Mouse (Mus musculus) intestine, embryonic 14.5 days (tissue): Measurements from ENCODE around the gene Kmt2d. TPM values are rescaled to one million over a fixed set of nuclear protein-coding genes. Genes with fewer than 3 reads are reported as not detected.
A peak's percentile ranks its signal among the peaks of the same experiment; 100 is the strongest.

Source experiments
- ATAC-seq: fragments of 200-750 bp; cut with Nextera tagmentation; replicated peaks from 2 replicates; pipeline ENCODE4 v1.8.0; 2017; ENCODE audit warnings: low read depth, moderate number of reproducible peaks, moderate TSS enrichment, moderate library complexity; ENCODE audit not compliant: low FRiP score, low TSS enrichment
- DNase-seq: peaks from one replicate; pipeline ENCODE4 v3.0.0-alpha.2; 2018; ENCODE audit warnings: low spot score
- H3K27ac ChIP-seq: fragments of 300-500 bp; sonication (generic); 2 replicates; pipeline ENCODE4 v1.5.1; 2014; ENCODE audit warnings: low read depth, mild to moderate bottlenecking, control low read depth
- H3K27me3 ChIP-seq: fragments of 300-500 bp; sonication (generic); replicated peaks from 2 replicates; pipeline ENCODE4 v1.6.1; 2014; ENCODE audit warnings: low read length, control low read depth; ENCODE audit not compliant: control insufficient read depth, insufficient read depth
- H3K36me3 ChIP-seq: fragments of 300-500 bp; sonication (generic); 2 replicates; pipeline ENCODE4 v1.6.1; 2014; ENCODE audit warnings: low read length, control low read depth; ENCODE audit not compliant: control insufficient read depth, insufficient read depth
- H3K4me1 ChIP-seq: fragments of 300-500 bp; sonication (generic); replicated peaks from 2 replicates; pipeline ENCODE4 v1.6.1; 2014; ENCODE audit warnings: low read length, control low read depth, mixed read lengths; ENCODE audit not compliant: control insufficient read depth, insufficient read depth
- H3K4me2 ChIP-seq: fragments of 300-500 bp; sonication (generic); 2 replicates; pipeline ENCODE4 v1.6.1; 2014; ENCODE audit warnings: low read length
- H3K4me3 ChIP-seq: fragments of 300-500 bp; sonication (generic); 2 replicates; pipeline ENCODE4 v1.5.1; 2014; ENCODE audit warnings: low read depth, low read length, control low read depth, mixed read lengths
- H3K9ac ChIP-seq: fragments of 300-500 bp; sonication (generic); 2 replicates; pipeline ENCODE4 v1.6.1; 2014; ENCODE audit warnings: mild to moderate bottlenecking, low read length
- H3K9me3 ChIP-seq: fragments of 300-500 bp; sonication (generic); 2 replicates; pipeline ENCODE4 v1.6.1; 2016; ENCODE audit warnings: low read length, control low read depth; ENCODE audit not compliant: control insufficient read depth
- WGBS: fragments of 180-500 bp; shearing (Covaris S2); extraction: QIAGEN DNeasy Blood & Tissue Kit; methylation state at CpG from one replicate; pipeline ENCODE4 v1.1.7; 2014; 5-methylcytosine and 5-hydroxymethylcytosine counted together
- polyA plus RNA-seq: library from polyadenylated mRNA; unstranded; fragments of >200 nt; fragmentation: Nextera tagmentation; extraction: Ambion mirVana; gene quantifications from 2 replicates; pipeline ENCODE4 v1.2.1, GENCODE M21; 2014

Gene Kmt2d
- polyA plus RNA-seq, 1 experiment from 2014 or later: 16.2 TPM

DNA sequence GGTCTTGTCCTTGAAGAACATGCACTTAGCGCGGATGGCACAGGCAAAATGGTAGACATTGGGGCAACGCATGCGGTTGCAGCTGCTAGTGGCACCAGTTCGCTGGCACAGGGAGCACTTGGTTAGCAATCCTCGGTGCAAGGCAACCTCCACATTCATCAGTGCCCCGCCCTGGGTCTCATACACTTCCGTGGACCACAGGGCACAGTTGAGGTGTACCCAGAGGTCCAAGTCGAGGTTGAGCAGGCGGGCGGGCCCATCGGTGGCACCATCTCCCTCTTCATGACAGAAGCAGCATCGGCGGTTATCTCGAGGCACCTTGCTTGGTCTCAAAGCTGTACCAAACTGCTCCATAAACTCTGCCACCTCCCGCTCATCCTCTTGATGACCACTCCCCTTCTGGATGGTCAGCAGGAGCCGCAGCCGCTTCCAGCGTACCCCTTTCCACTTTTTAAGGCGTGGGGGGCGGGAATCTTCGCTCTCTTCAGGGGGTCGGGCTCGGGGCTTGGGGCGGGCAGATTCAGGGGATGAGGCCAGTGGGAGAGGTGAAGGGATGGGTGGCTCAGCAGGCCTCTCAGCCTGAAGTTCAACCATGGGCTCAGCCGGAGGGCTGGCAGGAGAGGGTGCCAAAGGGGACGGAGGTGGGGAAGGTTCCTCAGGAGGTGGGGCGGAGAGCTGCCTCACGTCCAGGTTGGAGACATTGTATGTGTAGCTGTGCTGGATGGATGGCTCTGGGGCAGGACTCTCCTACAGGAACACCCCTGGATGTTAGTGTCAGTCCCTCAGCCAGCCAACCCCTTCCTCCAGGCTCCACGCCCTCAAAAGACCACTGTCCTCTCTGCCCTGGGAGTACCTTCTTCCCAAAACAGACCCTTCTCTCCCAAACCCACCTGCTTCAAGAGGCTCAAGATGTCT, 31.1 kb downstream of the Kmt2d start:
- no peak overlapping the region for H3K27ac ChIP-seq
- DNase-seq (no peak), ATAC-seq (no peak)
- no peaks in the 10 kb centered on the region for H3K4me1 ChIP-seq
- H3K9me3 ChIP-seq: no peaks in the 10 kb centered on the region
- H3K4me3 ChIP-seq: no peak overlapping the region
- H3K27me3 ChIP-seq: no peaks in the 10 kb centered on the region
- H3K4me2 ChIP-seq: no peak overlapping the region
- WGBS: 95% methylated on average over 30 of the region's 30 CpGs
- no peak overlapping the region for H3K9ac ChIP-seq
- peaks cover 100% of the 10 kb centered on the region for H3K36me3 ChIP-seq

DNA sequence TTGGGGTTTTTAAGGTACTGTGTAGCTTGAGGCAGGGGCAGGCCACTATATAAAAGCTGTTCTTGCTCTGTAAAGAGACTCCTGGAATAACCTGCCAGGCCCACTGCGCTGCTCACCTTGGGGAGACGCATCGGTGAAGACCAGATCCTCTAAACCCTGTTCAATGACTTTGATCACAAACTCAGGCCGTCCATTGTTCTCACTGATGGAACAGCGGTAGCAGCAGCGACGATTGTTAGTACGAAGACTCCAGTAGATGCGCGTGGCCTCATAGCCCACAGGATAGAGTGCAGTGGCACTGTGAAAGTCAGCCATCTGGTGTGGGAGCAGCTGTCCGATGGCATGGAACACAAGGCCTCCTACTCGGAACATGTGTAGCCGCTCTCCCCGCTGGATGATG, 31.8 kb downstream of the Kmt2d start:
- peaks cover 100% of the 10 kb centered on the region for H3K36me3 ChIP-seq
- no peaks in the 10 kb centered on the region for H3K9me3 ChIP-seq
- 92% methylated on average over 14 of the region's 14 CpGs for WGBS
- ATAC-seq (no peak), DNase-seq (no peak)
- H3K4me3 ChIP-seq: no peak overlapping the region
- H3K4me2 ChIP-seq: no peak overlapping the region
- no peak overlapping the region for H3K9ac ChIP-seq
- H3K27ac ChIP-seq: no peak overlapping the region
- no peaks in the 10 kb centered on the region for H3K27me3 ChIP-seq
- no peaks in the 10 kb centered on the region for H3K4me1 ChIP-seq

DNA sequence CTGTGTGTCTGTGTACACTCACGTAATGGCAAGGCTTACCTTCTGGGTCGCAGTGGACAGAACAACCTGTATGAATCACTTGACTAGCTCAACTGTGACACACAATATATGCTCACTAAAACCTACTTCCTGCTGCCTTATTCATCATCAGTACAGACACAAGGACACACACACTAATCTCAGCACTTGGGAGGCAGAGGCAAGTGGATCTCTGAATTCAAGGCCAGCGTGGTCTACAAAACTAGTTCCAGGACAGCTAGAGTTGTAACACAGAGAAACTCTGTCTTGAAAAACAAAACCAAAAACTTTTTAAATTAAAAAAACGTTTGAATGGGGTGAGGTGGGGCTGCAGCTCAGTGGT, 33.3 kb downstream of the Kmt2d start:
- Histone ChIP-seq H3K4me1 (no peaks in the 10 kb centered on the region), H3K4me2 (no peak overlapping the region), H3K36me3 (peaks cover 96% of the 10 kb centered on the region), H3K4me3 (no peak overlapping the region), H3K9me3 (no peaks in the 10 kb centered on the region), H3K9ac (no peak overlapping the region), H3K27ac (no peak overlapping the region), H3K27me3 (no peaks in the 10 kb centered on the region)
- DNase-seq (no peak), ATAC-seq (no peak)
- WGBS: 77% methylated on average over 4 of the region's 4 CpGs

DNA sequence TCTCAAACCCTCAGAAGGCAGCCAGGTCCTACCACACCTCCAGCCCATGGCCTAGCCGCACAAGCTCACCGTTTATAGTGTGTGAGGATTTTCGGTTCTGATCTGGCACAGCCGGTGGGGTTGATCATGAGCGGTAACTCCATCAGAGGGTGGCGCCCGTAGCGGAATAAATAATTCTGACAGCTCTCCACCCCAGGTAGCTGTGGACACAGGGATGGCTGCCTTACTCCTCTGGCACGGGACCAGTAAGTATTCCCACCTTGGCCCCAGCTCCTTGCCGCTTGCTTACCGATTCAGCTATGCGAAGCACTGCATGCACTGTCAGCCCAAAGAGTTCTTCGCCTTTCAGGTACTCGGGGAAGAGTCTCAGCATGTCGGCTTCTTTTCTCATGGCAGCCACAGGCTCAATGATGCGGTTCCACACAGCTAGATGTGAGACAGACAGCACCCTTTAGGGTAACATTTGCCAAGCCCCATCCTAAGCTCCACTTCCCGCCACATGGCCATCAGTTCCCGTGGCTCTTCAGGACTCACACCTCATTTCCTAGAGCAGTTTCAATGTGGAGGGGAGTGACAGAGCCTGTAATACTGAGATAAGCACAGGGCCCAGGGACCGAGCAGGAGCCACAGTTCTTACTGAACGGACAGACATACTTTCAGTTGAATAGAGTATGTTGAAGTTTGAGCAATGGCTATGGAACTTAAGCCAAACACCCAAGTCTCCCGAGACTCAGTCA, 33.8 kb downstream of the Kmt2d start:
- H3K36me3 ChIP-seq: peaks cover 90% of the 10 kb centered on the region
- H3K9me3 ChIP-seq: no peaks in the 10 kb centered on the region
- H3K9ac ChIP-seq: no peak overlapping the region
- H3K4me1 ChIP-seq: no peaks in the 10 kb centered on the region; the same call in 1 of the 2 replicates
- DNase-seq (no peak), ATAC-seq (no peak)
- H3K4me2 ChIP-seq: no peak overlapping the region
- 93% methylated on average over 21 of the region's 21 CpGs for WGBS
- H3K27ac ChIP-seq: no peak overlapping the region
- H3K4me3 ChIP-seq: no peak overlapping the region
- H3K27me3 ChIP-seq: no peaks in the 10 kb centered on the region

DNA sequence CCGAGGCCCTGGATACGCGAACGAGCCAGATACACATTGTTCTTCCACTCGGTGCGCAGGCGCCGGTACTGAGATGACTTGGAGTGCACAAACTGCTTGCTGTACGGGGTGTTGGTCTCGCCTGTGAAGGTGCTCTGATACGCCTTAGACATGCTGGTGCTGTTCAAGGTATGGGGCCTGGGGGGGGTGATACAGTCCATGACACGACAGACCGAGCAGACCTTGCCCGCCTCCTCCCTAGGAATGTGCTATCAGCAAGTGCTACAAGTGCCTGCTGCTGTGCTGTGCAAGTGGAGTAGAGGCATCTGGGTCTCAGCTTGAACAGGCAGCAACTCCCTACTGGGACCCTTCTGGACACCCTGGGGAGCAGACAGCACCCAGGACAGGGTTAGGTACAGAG, 35.7 kb downstream of the Kmt2d start:
- ATAC-seq (no peak), DNase-seq (no peak)
- no peaks in the 10 kb centered on the region; the same call in 1 of the 2 replicates for H3K4me1 ChIP-seq
- no peak overlapping the region for H3K27ac ChIP-seq
- WGBS: 92% methylated on average over 14 of the region's 14 CpGs
- no peak overlapping the region for H3K4me3 ChIP-seq
- no peak overlapping the region for H3K4me2 ChIP-seq
- peaks cover 71% of the 10 kb centered on the region for H3K36me3 ChIP-seq
- no peak overlapping the region for H3K9ac ChIP-seq
- H3K27me3 ChIP-seq: no peaks in the 10 kb centered on the region
- no peaks in the 10 kb centered on the region for H3K9me3 ChIP-seq

DNA sequence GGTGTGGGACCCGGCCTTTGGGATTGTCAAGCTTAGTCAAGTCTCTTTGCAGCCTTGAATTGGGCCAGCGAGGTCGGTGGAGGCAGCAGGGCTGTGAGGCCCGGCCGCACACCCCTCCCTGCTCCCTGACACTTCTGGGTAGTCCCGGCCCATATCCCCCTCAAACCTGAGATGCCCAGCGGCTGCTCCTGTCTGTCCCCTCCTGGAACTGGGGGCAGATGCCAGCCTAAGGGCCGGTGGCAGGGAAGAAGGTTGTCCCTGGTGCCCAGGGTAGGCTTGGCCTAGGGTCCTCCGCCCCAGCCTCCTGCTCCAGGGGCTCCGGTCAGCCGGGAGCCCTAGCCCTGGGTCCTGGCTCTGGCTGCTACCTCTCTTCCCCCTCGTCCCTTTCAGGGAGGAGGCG, 36.9 kb downstream of the Kmt2d start:
- 85% methylated on average over 13 of the region's 13 CpGs for WGBS
- ATAC-seq: no peak

DNA sequence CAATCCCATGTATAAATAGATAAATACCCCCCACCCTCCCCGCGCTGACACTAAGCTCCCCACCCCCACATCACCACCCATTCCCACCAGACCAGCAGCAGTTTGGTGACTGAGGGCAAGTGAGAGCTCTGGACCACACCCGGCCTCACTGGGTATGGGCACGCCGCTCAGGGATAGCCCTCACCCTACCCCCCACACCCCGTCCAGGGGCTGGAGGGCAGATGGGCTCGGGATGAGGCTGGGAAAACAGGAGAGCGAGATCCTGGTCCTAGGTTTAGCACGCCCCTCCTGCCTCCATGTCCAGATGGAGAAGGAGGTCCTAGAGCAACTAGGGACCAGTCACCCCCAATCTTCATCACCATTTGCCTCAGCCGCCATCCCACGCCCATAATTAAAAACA, 37.7 kb downstream of the Kmt2d start:
- Histone ChIP-seq H3K27me3 (no peaks in the 10 kb centered on the region), H3K4me3 (no peak overlapping the region), H3K9me3 (no peaks in the 10 kb centered on the region), H3K4me1 (peaks cover 10% of the 10 kb centered on the region; the same call in 1 of the 2 replicates), H3K4me2 (no peak overlapping the region), H3K36me3 (peaks cover 51% of the 10 kb centered on the region), H3K9ac (no peak overlapping the region), H3K27ac (no peak overlapping the region)
- ATAC-seq: no peak
- DNase-seq: no peak
- WGBS: 90% methylated on average over 11 of the region's 11 CpGs

More for the DNA sequence above, 36.9 kb downstream of the Kmt2d start:
- Histone ChIP-seq H3K27me3 (no peaks in the 10 kb centered on the region), H3K9me3 (no peaks in the 10 kb centered on the region), H3K9ac (no peak overlapping the region), H3K27ac (no peak overlapping the region), H3K36me3 (peaks cover 59% of the 10 kb centered on the region), H3K4me3 (no peak overlapping the region), H3K4me1 (peaks cover 8% of the 10 kb centered on the region; the same call in 1 of the 2 replicates), H3K4me2 (no peak overlapping the region)
- no peak for DNase-seq

DNA sequence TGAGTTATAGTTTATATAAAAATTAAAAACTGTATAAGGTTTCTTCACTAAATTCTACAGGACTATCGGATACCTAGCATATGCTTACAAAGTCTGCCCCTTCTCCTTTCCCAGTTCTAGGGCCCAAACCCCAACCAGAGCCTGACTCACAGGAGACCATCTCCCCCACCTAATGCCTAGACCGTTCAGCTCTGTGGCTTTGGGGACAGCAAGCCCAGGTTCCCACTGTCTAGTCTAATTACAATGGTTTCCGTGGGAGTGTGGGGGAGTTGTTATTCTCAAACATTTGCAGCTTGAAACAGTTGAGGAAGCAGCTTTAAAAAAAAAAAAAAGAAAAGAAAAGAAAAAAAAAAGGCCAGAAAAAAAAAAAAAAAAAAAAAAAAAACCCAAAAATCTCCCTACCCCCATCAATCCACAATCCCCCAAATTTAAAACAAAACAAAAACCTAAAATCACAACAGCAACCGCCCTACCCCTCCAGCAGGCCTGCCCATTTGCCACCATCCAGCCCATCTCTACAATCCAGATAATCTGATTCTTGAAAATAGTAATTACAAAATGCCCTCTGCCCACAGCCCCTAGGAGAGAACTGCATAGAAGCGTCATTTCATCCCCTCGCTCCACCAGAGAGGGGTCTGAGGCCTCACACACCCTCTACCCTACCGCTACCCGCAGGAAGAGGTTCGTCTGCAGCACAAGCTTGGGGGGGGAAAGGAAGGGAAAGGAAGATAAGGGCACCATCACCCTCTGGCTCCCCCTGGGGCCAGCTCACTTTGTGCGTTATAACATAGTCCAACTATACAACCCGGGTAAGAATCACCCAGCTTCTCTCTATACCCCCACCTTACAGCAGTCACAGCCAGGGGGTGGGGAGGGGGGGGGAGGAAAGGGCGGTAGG, 38.6 kb downstream of the Kmt2d start:
- WGBS: 54% methylated on average over 12 of the region's 12 CpGs
- peaks cover 10% of the 10 kb centered on the region; the same call in 1 of the 2 replicates for H3K4me1 ChIP-seq
- peaks cover 50% of the 10 kb centered on the region for H3K36me3 ChIP-seq
- H3K27ac ChIP-seq: peak overlapping the region; percentile 92; the same call in 1 of the 2 replicates
- peak overlapping the region; percentile 49; the same call in 1 of the 2 replicates for H3K4me2 ChIP-seq
- no peak for ATAC-seq
- H3K4me3 ChIP-seq: no peak overlapping the region
- H3K9ac ChIP-seq: no peak overlapping the region
- no peak for DNase-seq
- no peaks in the 10 kb centered on the region for H3K9me3 ChIP-seq
- no peaks in the 10 kb centered on the region for H3K27me3 ChIP-seq
